Mouse (Mus musculus): ENCODE measurements around the gene Ppara.

The Ppara gene

GRCm38 (mm10) chr15:85807404-85807803 lies 72.6 kb downstream of the Ppara start:
- DNase-seq (ENCODE audit: low spot score) = no peak

- DNase-seq (ENCODE audit: low spot score) = no peak
Observed at GRCm38 (mm10) chr15:85808031-85808430, 73.2 kb downstream of the Ppara start.

- DNase-seq (ENCODE audit: low spot score) = no peak
Observed at GRCm38 (mm10) chr15:85808434-85808833, 73.7 kb downstream of the Ppara start.

DNA sequence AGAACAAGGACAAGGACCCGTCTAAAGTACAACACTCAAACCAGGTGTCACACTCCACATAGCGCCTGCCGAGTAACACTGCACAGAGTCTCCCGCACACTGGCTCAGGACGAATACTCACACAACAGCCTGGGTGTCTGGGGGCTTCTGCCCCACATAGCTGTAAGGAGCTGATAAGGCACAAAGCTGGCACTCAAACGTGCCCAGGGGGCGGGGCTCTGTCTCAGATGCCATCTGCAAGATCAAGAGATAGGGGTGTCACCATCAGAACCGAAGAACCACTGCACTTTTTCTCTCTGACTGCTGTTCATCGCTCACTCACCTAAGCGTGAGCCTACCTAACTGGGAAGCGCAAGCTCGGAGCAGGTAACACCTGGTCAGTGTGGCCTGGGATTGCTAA lies 74.3 kb downstream of the Ppara start:
- no peak for DNase-seq (ENCODE audit: low spot score)

DNA sequence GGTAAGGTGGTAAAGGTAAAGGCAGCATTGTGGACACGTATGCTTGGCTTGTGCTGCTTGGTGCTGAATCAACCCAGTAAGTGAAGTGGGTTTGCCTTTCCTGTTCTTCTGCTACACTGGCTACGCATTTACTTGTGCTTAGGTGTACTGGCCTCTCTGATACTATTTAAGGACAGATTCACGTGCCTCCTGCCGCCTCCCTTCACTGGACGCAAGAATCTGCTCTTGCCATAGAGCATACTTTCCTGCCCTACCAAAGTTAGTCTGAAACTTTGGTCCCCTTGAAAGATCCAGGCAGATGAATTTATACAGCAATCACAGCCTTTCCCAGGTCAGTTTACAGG lies 75.7 kb downstream of the Ppara start:
- no peak for DNase-seq (ENCODE audit: low spot score)

DNA sequence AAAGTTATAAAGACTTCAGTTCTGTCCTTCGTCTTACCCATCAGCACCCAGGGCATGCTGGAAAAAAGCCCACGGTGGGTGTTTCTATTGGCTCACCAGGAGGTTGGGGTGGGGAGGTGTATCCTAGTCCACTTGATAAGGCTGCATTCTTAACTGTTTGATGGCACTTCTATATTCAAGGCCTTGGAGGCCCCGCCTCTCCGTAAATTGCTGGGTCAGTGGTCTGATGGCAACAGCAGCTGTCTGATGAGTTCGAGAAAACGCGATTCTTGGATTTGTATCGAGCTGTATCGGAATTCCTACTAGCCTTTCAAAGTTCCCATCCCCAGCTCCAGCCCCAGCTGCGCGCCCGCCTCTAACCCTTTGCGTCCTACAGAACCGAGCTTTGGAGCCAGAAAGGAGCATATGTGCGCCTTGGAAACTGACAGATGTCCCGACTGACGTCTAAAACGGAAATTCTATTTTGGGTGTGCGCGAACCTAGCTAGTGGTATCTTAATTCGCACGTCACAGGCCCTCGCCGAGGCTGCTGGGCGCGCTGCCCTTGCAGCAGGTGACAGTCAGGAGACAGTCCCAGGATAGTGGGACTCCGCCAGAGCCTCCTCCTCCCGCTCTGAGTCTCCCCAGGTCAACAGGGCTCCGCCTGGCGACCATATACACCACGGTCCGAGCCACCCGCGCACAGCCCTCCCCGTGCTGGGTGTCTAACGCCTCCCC lies 76.2 kb downstream of the Ppara start:
- peak; percentile 64 for DNase-seq (ENCODE audit: low spot score)

DNA sequence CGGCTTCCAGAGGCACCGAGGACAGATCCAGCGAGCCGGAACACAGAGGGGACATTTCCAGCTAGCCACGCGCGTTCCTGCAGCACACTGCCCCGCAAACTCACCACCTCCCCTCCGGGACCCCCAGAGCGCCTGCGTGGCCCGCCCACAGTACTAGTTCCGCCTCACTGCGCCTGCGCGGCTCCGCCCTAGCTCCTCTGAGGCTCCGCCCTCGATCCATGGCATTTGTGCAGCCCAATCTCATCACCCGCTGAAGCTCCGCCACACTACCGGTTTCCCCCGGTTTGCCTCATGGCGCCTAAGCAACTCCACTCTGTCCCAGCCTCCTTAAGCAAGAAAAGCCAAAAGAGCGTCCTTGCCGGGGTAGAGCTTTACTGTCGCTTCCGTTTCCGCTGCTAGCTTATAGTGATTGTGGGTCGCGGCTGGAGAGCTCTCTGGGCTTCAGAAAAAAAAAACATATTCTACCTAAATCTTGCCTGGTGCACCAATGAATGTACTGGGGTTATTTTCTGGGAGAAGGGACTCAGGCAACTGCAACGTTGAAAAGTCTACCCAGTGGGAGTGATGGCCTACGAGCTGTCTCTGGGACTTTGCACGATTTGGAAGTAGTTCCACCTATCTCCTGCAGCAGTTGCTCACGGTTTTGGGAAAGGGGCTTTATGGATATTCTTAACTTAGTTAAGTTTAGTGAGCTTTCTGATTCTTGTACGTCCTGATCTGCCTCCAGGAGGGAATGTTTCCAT lies 76.9 kb downstream of the Ppara start, which contains the start of gene Cdpf1:
Gene Cdpf1, minus strand, starts transcription at position 163 of the 743 bp plus-strand sequence.
- DNase-seq (ENCODE audit: low spot score) = peak; percentile 99

GRCm38 (mm10) chr15:85813428-85813827 lies 78.6 kb downstream of the Ppara start:
- no peak for DNase-seq (ENCODE audit: low spot score)

DNA sequence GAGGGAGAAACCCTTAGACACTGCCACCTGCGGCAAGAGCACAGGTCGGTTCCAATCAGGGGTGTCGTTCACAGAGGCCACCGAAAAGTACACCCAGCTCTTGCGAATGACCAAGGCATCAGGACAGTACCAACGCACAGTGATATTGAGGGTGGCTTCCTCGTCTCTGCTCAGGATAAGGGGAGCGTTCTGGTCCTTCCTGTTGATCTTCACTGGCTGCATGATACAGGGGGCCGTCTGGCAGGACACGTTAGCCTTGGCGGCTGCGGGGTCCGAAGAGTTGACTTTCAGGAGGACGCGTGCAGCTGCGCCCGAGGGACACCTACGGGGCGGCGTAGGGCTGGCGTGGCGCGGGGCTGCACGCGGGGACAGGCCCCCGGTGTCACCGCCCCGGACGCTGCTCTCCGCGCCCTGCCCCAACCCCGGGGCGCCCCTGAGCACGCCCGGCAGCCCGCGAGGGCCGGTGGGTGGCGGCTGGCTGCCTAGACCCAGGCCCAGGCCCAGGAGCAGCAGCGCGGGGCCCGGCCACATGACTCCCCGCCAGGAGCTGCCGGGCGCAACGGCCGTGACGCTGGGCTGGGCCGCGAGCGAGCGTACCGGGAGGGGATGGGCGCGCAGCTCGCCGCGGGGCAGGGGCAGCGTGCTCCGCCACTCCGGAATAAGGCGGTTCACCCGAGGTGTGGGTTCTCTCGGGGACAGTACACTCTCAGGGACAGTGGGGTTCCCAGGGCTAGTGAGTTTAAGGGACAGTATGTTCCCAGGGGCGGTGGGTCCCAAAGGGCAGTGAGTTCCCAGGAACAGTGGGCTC lies 86.6 kb downstream of the Ppara start, which contains the start of gene Pkdrej:
Gene Pkdrej, minus strand, starts transcription at position 532 of the 808 bp plus-strand sequence.
- DNase-seq (ENCODE audit: low spot score) = peak; percentile 47

GRCm38 (mm10) chr15:85822011-85822359 lies 87.2 kb downstream of the Ppara start:
- DNase-seq (ENCODE audit: low spot score) = peak; percentile 15

- DNase-seq (ENCODE audit: low spot score) = no peak
Observed at GRCm38 (mm10) chr15:85826676-85827075, 91.9 kb downstream of the Ppara start.

DNA sequence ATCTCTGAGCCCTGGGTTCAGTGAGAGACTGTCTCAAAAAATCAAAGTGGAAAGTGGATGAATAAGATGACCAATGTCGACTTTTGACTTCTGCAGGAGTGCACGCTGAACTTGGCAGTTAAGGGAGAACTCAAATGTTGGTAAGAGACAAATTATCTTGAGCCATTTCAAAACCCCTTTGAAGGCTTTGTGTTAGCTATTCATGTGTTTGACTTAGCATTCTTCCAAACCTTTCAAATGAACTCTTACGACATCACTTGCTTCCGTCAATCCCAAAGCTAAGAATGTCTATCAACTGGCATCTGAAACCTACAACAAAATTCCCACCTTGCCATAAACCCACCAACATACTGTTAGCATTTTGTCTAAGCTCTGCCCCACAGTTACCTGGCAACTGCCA lies 93.3 kb downstream of the Ppara start:
- DNase-seq (ENCODE audit: low spot score) = no peak

DNA sequence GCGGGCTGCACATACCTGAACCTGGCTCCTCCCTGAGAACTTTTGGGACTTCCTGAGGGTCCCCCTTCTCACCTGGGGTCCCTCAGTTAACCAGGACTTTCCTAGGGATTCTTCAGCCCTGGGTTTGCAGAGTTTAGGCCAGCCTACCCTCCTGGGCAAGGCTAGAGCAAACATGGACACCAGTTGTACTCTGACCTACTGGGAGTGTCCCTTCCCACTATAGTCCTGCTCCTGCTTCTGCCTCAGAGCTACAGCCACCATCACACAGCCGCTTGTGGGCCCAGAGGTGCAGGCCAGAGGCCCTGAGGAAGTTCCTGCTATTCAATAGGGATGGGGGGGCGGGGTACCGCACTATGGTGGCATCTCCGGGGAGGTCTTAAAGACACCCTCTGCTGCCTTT lies 94.7 kb downstream of the Ppara start:
- DNase-seq (ENCODE audit: low spot score) = no peak

DNA sequence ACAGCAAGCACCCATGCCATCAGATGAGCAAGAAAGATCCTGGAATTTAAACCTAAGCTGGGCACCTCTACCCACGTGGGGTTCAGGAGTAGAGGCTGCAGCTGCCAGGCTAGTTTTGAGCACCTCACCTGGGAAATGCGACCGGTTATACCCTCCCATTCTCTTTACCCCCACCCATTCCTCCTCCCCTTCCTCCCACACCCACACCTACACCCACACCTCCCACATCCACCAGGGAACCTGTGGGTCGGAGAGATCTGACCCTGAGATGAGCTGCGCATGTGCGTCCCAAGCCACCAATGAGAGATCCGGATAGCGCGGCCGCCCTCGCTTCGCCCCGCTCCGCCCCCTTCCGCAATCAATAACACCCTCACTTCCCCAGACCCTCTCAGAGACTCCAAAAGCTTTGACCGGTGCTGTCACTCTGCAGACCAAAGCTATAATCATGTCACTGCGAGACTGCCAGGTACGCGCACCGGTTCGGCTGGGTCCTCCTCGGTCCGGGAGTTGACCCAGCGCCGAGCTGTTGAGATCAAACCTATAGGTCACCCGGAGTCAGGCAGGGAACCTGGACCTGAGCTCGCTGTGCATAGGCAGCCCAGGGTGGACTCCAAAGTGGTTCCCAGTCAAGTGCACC lies 97.3 kb downstream of the Ppara start, which contains the start of gene Ttc38:
Gene Ttc38, plus strand, starts transcription at position 353 of the 637 bp plus-strand sequence.
- peak; percentile 88 for DNase-seq (ENCODE audit: low spot score)

DNA sequence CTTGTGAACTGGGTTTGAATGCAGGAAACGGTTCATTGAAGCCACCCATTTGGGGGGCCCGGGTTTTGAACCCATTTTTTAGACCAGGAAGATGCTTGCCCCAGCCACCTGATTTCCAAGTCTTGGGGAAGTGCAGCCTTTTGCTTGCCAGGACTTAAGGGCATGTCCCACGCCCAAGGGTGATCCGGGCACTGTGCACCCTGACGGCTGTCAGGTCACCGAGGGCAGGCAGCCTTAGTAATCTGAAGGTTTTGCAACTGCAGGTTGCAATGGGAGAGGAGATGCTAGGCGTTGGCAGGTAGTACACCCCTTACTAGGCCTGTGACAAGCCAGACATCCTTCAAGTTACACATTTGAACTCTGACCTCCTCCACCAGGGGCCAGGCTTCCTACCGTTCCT lies 97.8 kb downstream of the Ppara start:
- no peak for DNase-seq (ENCODE audit: low spot score)

DNA sequence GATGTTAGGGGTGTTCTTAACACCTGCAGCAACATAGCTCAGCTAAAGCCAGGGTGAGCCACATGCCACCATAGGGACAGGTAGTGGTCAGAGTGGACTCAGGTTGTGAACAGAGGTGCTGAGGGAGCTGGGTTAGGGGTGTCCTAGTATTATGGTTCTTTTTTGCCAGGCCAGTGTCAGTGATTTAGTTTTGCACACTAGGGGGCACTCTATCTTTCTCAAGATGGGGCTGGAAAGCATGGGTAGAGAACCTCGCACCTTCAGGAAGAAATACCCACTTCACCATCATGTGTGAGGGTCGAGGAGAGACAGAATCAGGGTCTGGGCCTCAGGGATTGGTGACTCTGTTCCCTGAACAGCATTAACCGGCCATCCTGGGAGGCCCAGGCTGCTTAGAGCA lies 100.6 kb downstream of the Ppara start:
- DNase-seq (ENCODE audit: low spot score) = no peak

DNA sequence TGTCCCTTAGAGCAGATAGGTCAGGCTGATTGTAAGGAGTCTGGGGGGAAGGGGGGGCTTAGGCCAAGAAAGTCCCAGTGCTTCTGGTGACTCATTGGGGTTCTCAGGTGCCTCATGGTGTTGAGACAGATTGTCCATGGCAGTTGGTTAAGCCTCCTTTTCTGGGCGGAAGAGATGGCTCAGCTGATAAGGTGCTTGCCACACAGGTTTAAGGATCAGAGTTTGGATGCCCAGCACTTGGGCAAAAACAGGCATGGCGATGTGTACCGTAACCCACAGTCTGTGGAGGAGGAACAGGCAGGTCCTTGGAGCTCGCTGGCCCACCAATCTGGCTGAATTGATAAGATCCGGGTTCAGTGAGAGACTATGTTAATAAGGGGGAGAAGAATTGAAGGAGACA lies 102.1 kb downstream of the Ppara start:
- DNase-seq (ENCODE audit: low spot score) = peak; percentile 78

- DNase-seq (ENCODE audit: low spot score) = no peak
Observed at GRCm38 (mm10) chr15:85840983-85841382, 106.2 kb downstream of the Ppara start.

- DNase-seq (ENCODE audit: low spot score) = no peak
Observed at GRCm38 (mm10) chr15:85841796-85842360, 107.1 kb downstream of the Ppara start.

- no peak for DNase-seq (ENCODE audit: low spot score)
Observed at GRCm38 (mm10) chr15:85845071-85845470, 110.3 kb downstream of the Ppara start.

- no peak for DNase-seq (ENCODE audit: low spot score)
Observed at GRCm38 (mm10) chr15:85851656-85852392, 117.0 kb downstream of the Ppara start.
